In genomic region chr5:91987799-91988198, GRCm38 (mm10) we compare ENCODE assay signal across 30 mouse cellular contexts. TPM values are rescaled to one million over a fixed set of nuclear protein-coding genes. Genes with fewer than 3 reads are reported as not detected.
DNase-seq lines count a peak whose midpoint lies in the region; ATAC-seq lines count a peak whose summit lies in the region.
"Had no signal": no experiment of that assay in that cellular context is flagged by ENCODE, and none has a peak within 500 bp of the region (broad histone marks: within the 10 kb centered on the region; RNA-seq: fewer than 3 reads in every experiment).

No protein-coding gene starts in this region.

- peak; percentile 61 for ATAC-seq in hindbrain, embryonic 16.5 days
- ATAC-seq in hindbrain, embryonic 12.5 days (ENCODE audit: low FRiP score), result no peak
- peak; percentile 61 for ATAC-seq in neural tube, embryonic 15.5 days (ENCODE audit: low FRiP score)
- ATAC-seq: activated CD4-positive, CD25-positive, alpha-beta regulatory T cell, adult 4 months; forebrain, embryonic 14.5 days; forebrain, embryonic 16.5 days had no signal

- no peak overlapping the region for H3K27ac ChIP-seq in heart, embryonic 10.5 days
- no peak overlapping the region for H3K27ac ChIP-seq in hindbrain, embryonic 16.5 days (ENCODE audit: low read depth, low read length)
- no peak overlapping the region for H3K27ac ChIP-seq in hindbrain, embryonic 12.5 days
- no peak overlapping the region for H3K27ac ChIP-seq in neural tube, embryonic 15.5 days (replicated peaks)
- H3K27ac ChIP-seq in limb, embryonic 10.5 days, result no peak overlapping the region
- H3K27ac ChIP-seq: embryonic facial prominence, embryonic 13.5 days; embryonic facial prominence, embryonic 15.5 days; forebrain, embryonic 10.5 days; forebrain, embryonic 12.5 days had no signal

- no peaks in the 10 kb centered on the region for H3K9me3 ChIP-seq in heart, embryonic 10.5 days
- no peaks in the 10 kb centered on the region for H3K9me3 ChIP-seq in hindbrain, embryonic 16.5 days (ENCODE audit: control insufficient read depth, low read length)
- no peaks in the 10 kb centered on the region for H3K9me3 ChIP-seq in hindbrain, embryonic 12.5 days (replicated peaks)
- H3K9me3 ChIP-seq in neural tube, embryonic 15.5 days (replicated peaks), result no peaks in the 10 kb centered on the region
- H3K9me3 ChIP-seq in limb, embryonic 10.5 days (replicated peaks), result no peaks in the 10 kb centered on the region
- H3K9me3 ChIP-seq: embryonic facial prominence, embryonic 13.5 days; embryonic facial prominence, embryonic 15.5 days; forebrain, embryonic 10.5 days; forebrain, embryonic 12.5 days had no signal

- no peaks in the 10 kb centered on the region for H3K36me3 ChIP-seq in heart, embryonic 10.5 days
- H3K36me3 ChIP-seq in hindbrain, embryonic 16.5 days (ENCODE audit: control insufficient read depth, insufficient read depth, low read length), result no peaks in the 10 kb centered on the region
- H3K36me3 ChIP-seq in hindbrain, embryonic 12.5 days, result no peaks in the 10 kb centered on the region
- H3K36me3 ChIP-seq in neural tube, embryonic 15.5 days, result no peaks in the 10 kb centered on the region
- H3K36me3 ChIP-seq in limb, embryonic 10.5 days, result no peaks in the 10 kb centered on the region
- H3K36me3 ChIP-seq: embryonic facial prominence, embryonic 13.5 days; embryonic facial prominence, embryonic 15.5 days; forebrain, embryonic 10.5 days; forebrain, embryonic 12.5 days had no signal

- H3K4me2 ChIP-seq in hindbrain, embryonic 16.5 days (ENCODE audit: low read length), result no peak overlapping the region
- H3K4me2 ChIP-seq in hindbrain, embryonic 12.5 days (replicated peaks), result no peak overlapping the region
- no peak overlapping the region for H3K4me2 ChIP-seq in neural tube, embryonic 15.5 days
- H3K4me2 ChIP-seq: embryonic facial prominence, embryonic 13.5 days; embryonic facial prominence, embryonic 15.5 days; forebrain, embryonic 12.5 days had no signal

- 90% methylated on average over 2 of the region's 2 CpGs for WGBS in heart, embryonic 10.5 days
- 87% methylated on average over 2 of the region's 2 CpGs for WGBS in hindbrain, embryonic 16.5 days
- 91% methylated on average over 2 of the region's 2 CpGs for WGBS in hindbrain, embryonic 12.5 days
- WGBS in neural tube, embryonic 15.5 days, result 64% methylated on average over 2 of the region's 2 CpGs
- WGBS in limb, embryonic 10.5 days, result 91% methylated on average over 2 of the region's 2 CpGs

- no peaks in the 10 kb centered on the region for H3K4me1 ChIP-seq in heart, embryonic 10.5 days
- no peaks in the 10 kb centered on the region for H3K4me1 ChIP-seq in hindbrain, embryonic 16.5 days (ENCODE audit: control insufficient read depth, insufficient read depth, low read depth, low read length)
- no peaks in the 10 kb centered on the region for H3K4me1 ChIP-seq in hindbrain, embryonic 12.5 days
- no peaks in the 10 kb centered on the region for H3K4me1 ChIP-seq in neural tube, embryonic 15.5 days
- H3K4me1 ChIP-seq in limb, embryonic 10.5 days, result no peaks in the 10 kb centered on the region
- H3K4me1 ChIP-seq: embryonic facial prominence, embryonic 13.5 days; embryonic facial prominence, embryonic 15.5 days; forebrain, embryonic 10.5 days; forebrain, embryonic 12.5 days had no signal

- H3K4me3 ChIP-seq in heart, embryonic 10.5 days, result no peak overlapping the region
- no peak overlapping the region for H3K4me3 ChIP-seq in hindbrain, embryonic 16.5 days (ENCODE audit: low read length)
- no peak overlapping the region for H3K4me3 ChIP-seq in hindbrain, embryonic 12.5 days
- H3K4me3 ChIP-seq in neural tube, embryonic 15.5 days (replicated peaks), result no peak overlapping the region
- H3K4me3 ChIP-seq in limb, embryonic 10.5 days, result no peak overlapping the region
- H3K4me3 ChIP-seq: embryonic facial prominence, embryonic 13.5 days; embryonic facial prominence, embryonic 15.5 days; erythroblast, embryonic 14.5 days; forebrain, embryonic 10.5 days; forebrain, embryonic 12.5 days had no signal

- no peak overlapping the region for H3K9ac ChIP-seq in hindbrain, embryonic 16.5 days (ENCODE audit: low read depth, low read length)
- H3K9ac ChIP-seq in hindbrain, embryonic 12.5 days, result no peak overlapping the region
- H3K9ac ChIP-seq in neural tube, embryonic 15.5 days (replicated peaks), result no peak overlapping the region
- H3K9ac ChIP-seq: embryonic facial prominence, embryonic 13.5 days; embryonic facial prominence, embryonic 15.5 days; forebrain, embryonic 12.5 days had no signal

- no peaks in the 10 kb centered on the region for H3K27me3 ChIP-seq in heart, embryonic 10.5 days (ENCODE audit: insufficient read depth, poor library complexity, severe bottlenecking)
- no peaks in the 10 kb centered on the region for H3K27me3 ChIP-seq in hindbrain, embryonic 16.5 days (replicated peaks; ENCODE audit: control insufficient read depth, insufficient read depth, low read length)
- H3K27me3 ChIP-seq in hindbrain, embryonic 12.5 days, result no peaks in the 10 kb centered on the region
- no peaks in the 10 kb centered on the region for H3K27me3 ChIP-seq in neural tube, embryonic 15.5 days (replicated peaks)
- no peaks in the 10 kb centered on the region for H3K27me3 ChIP-seq in limb, embryonic 10.5 days (ENCODE audit: low read depth, poor library complexity, severe bottlenecking)
- H3K27me3 ChIP-seq: embryonic facial prominence, embryonic 13.5 days; embryonic facial prominence, embryonic 15.5 days; forebrain, embryonic 12.5 days had no signal

- DNase-seq in heart, embryonic 10.5 days (ENCODE audit: low spot score), result peak; percentile 10
- no peak for DNase-seq in heart, postnatal 36 days
- peak; percentile 38 for DNase-seq in 3T3-L1 (ENCODE audit: low read depth, low spot score)
- DNase-seq in limb, embryonic 10.5 days (ENCODE audit: low spot score), result no peak
- DNase-seq: adrenal gland, adult 8-10 months; adrenal gland, postnatal 25 days; cerebellum, adult 11 months; cerebellum, adult 18-20 months; cerebellum, adult 8-10 months; cerebellum, adult 9-11 months; cerebellum, postnatal 14 days; cerebellum, postnatal 36 days; embryo, embryonic 11 days had no signal

- intact Hi-C loops in heart, postnatal 36 days (cut with DNase I), result no loop called here

RNA-seq across cellular contexts. Expression of gene Odaph, which starts 0.5 kb away (rescaled TPM):
- not detected in 2 replicates for polyA plus RNA-seq in heart, embryonic 10.5 days (2016; fragmentation: Nextera tagmentation; extraction: Ambion mirVana)
- not detected for total RNA-seq in heart, postnatal 36 days (2021)
- polyA plus RNA-seq in hindbrain, embryonic 16.5 days (2015; fragmentation: Nextera tagmentation; extraction: Ambion mirVana), result 0.43 and 0.65 TPM in 2 replicates
- not detected in 2 replicates for polyA plus RNA-seq in hindbrain, embryonic 12.5 days (2016; fragmentation: Nextera tagmentation; extraction: Ambion mirVana)
- polyA plus RNA-seq in neural tube, embryonic 15.5 days (2015; fragmentation: Nextera tagmentation; extraction: Ambion mirVana), result 0.20 and 0.41 TPM in 2 replicates
- not detected in 2 replicates for polyA plus RNA-seq in limb, embryonic 10.5 days (2016; fragmentation: Nextera tagmentation; extraction: Ambion mirVana)
- total RNA-seq: adrenal gland, adult 18-20 months; adrenal gland, adult 8-10 months; adrenal gland, postnatal 25 days; adrenal gland, postnatal 4 days; common myeloid progenitor, adult 5-6 weeks had no signal
- polyA plus RNA-seq: activated CD4-positive, CD25-positive, alpha-beta regulatory T cell, adult 4 months; brain, embryonic 14.5 days; C2C12; embryonic facial prominence, embryonic 11.5 days; embryonic facial prominence, embryonic 13.5 days; erythroblast, embryonic 14.5 days; forebrain, embryonic 10.5 days; forebrain, embryonic 12.5 days; forebrain, embryonic 14.5 days; forebrain, embryonic 16.5 days had no signal

RNA-seq across cellular contexts. Expression of gene Rchy1, which starts 24.9 kb away (rescaled TPM):
- 56.7 and 60.1 TPM in 2 replicates for polyA plus RNA-seq in heart, embryonic 10.5 days (2016; fragmentation: Nextera tagmentation; extraction: Ambion mirVana)
- 10 to 100 TPM; 30.5 to 31.6 TPM for total RNA-seq in heart, postnatal 36 days (2021)
- polyA plus RNA-seq in hindbrain, embryonic 16.5 days (2015; fragmentation: Nextera tagmentation; extraction: Ambion mirVana), result 77.9 and 78.5 TPM in 2 replicates
- 71.0 and 74.0 TPM in 2 replicates for polyA plus RNA-seq in hindbrain, embryonic 12.5 days (2016; fragmentation: Nextera tagmentation; extraction: Ambion mirVana)
- 91.8 and 92.1 TPM in 2 replicates for polyA plus RNA-seq in neural tube, embryonic 15.5 days (2015; fragmentation: Nextera tagmentation; extraction: Ambion mirVana)
- polyA plus RNA-seq in limb, embryonic 10.5 days (2016; fragmentation: Nextera tagmentation; extraction: Ambion mirVana), result 58.0 and 66.0 TPM in 2 replicates

RNA-seq across cellular contexts. Expression of gene Cdkl2, which starts 55.9 kb away (rescaled TPM):
- 0.68 and 0.99 TPM in 2 replicates for polyA plus RNA-seq in heart, embryonic 10.5 days (2016; fragmentation: Nextera tagmentation; extraction: Ambion mirVana)
- 1 to 10 TPM; 3.6 to 3.7 TPM for total RNA-seq in heart, postnatal 36 days (2021)
- 19.7 and 24.9 TPM in 2 replicates for polyA plus RNA-seq in hindbrain, embryonic 16.5 days (2015; fragmentation: Nextera tagmentation; extraction: Ambion mirVana)
- 2.0 TPM in 2 replicates for polyA plus RNA-seq in hindbrain, embryonic 12.5 days (2016; fragmentation: Nextera tagmentation; extraction: Ambion mirVana)
- polyA plus RNA-seq in neural tube, embryonic 15.5 days (2015; fragmentation: Nextera tagmentation; extraction: Ambion mirVana), result 14.0 and 17.4 TPM in 2 replicates
- 0.09 and 0.20 TPM in 2 replicates for polyA plus RNA-seq in limb, embryonic 10.5 days (2016; fragmentation: Nextera tagmentation; extraction: Ambion mirVana)
- polyA plus RNA-seq: erythroblast, embryonic 14.5 days had no signal

Comparison
In these comparisons a context has a peak if more than half of its experiments do, and no peak if none do; other contexts are left out.
1. DNase-seq: peak in heart, embryonic 10.5 days (single experiment) and 3T3-L1 (single experiment); none in heart, postnatal 36 days (0 of 2) and limb, embryonic 10.5 days (single experiment).